Mouse (Mus musculus): ENCODE results near the gene Atp4a.

- TF ChIP-seq MAX (IDR thresholded peaks at IDR 0.05) (no peak), CTCF (IDR thresholded peaks at IDR 0.05; ENCODE audit: control insufficient read depth, insufficient read depth, insufficient read length) (no peak), CEBPB (IDR thresholded peaks at IDR 0.05; ENCODE audit: low read depth) (no peak), MYOG (IDR thresholded peaks at IDR 0.05; ENCODE audit: control insufficient read depth, extremely low read depth, insufficient read length) (no peak), USF1 (IDR thresholded peaks at IDR 0.05; ENCODE audit: low read depth) (no peak), MYOD1 (IDR thresholded peaks at IDR 0.05; ENCODE audit: control insufficient read depth, insufficient read length, low read depth) (no peak), FOSL1 (IDR thresholded peaks at IDR 0.05; ENCODE audit: insufficient read depth, low read length, poor library complexity, severe bottlenecking) (no peak)
Observed at GRCm38 (mm10) chr7:30706214-30706882, 5.7 kb upstream of the Atp4a start.
